Mouse (Mus musculus) frontal cortex, adult (tissue): Measurements from ENCODE around the gene Lasp1.

Experiments
- ATAC-seq: cut with Nextera tagmentation; 2 replicates; pipeline ENCODE4 v1.9.2; 2017; ENCODE audit warnings: mild to moderate bottlenecking, moderate library complexity, mixed read lengths; ENCODE audit not compliant: low TSS enrichment

The Lasp1 gene

DNA sequence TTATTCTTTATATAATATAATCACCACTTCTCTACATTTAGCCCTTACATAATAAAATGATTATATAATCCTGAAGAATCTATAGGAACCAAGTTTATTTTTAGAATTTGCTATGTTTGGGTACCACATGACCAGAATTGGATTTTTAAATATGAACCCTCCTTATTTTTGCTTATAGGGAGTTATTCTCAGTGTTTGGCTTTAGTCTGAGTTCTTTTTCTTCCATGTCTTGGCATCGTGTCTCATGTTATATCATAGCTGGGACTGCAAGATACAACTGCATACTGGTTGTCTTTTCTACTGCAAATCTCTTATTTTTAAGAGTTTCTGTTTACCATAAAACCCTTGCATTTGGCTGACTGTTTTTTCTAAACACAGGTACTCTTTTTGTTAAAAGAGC is 75.6 kb downstream of the Lasp1 start:
- ATAC-seq, result peak; percentile 83

DNA sequence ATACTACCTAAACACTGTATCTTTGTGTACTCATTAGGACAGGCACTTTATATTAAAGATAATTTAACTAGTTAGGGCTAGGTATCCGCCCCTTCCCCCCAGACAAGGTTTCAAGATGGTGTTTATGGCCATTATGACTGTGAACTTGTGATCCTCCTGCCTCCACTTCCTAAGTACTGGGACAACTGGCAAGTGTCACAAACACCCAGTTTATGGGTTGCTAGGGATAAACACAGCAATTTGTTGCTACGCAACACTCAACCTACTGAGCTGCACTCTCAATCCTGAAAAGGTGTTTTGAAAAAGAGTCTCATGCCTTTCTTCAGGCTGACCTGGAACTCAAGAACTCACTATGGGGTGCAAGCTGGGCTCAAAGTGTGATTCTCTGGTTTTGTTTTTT is 78.5 kb downstream of the Lasp1 start:
- ATAC-seq, result no peak

GRCm38 (mm10) chr11:97880362-97880761 is 81.6 kb downstream of the Lasp1 start:
- no peak for ATAC-seq

GRCm38 (mm10) chr11:97883542-97883917 is 84.7 kb downstream of the Lasp1 start:
- no peak for ATAC-seq

DNA sequence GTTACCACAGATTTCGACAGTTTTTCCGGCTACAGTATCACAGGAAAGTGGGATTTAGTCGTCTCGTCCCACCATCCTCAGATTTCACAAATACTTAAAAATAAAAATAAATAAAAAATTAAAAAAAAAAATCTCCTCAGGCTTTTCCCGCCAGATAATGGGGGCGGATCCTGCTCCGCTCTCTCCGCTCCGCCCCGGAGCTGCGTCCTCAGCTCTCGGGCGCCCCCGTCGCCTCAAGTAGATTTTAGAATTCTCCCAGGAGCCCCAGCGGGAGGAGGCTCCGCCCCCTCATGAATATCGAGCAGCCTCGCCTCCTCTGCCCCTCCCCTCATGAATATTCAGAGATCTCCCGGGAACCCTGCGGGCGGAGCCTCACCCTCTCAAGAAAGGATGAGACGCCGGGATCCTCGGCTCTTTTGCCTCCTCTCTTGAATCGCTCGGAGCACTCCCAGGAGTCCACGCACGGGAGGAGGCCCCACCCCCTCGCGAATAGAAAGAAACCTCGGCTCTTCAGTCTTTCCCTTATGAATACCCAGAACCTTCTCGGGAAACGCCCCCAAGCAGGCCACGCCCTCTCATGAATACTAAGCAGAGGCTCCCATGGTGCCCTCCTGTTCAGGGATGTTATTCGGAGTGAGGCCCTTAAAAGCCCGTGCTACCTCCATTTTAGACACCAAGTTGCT is 85.3 kb downstream of the Lasp1 start, which contains the start of gene Fbxo47:
Gene Fbxo47, minus strand, starts transcription at position 237 of the 683 bp plus-strand sequence.
- peak; percentile 96 for ATAC-seq

DNA sequence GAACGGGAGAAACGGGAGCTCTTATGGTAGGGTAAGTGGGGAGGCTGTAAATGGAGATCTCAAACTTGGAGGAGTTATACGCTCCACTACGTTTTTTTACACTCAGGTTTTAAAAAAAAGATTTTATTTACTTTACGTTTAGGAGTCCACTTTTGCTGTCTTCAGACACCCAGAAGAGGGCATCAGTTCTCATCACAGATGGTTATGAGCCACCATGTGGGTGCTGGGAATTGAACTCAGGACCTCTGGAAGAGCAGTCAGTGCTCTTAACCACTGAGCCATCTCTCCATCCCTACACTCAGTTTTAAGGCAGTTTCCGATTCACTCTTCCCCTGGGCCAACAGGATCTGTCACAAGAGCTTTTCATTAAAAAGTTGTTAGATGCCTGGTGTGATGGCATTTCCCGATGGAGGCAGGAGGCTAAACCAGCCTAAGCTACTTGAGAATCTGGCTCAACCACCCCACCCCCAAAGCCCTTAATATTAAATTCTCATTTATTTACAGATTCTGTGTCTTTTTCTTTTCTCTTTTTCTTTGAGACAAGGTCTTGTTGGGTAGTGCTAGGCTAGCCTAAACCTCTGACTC is 85.9 kb downstream of the Lasp1 start:
- no peak for ATAC-seq

DNA sequence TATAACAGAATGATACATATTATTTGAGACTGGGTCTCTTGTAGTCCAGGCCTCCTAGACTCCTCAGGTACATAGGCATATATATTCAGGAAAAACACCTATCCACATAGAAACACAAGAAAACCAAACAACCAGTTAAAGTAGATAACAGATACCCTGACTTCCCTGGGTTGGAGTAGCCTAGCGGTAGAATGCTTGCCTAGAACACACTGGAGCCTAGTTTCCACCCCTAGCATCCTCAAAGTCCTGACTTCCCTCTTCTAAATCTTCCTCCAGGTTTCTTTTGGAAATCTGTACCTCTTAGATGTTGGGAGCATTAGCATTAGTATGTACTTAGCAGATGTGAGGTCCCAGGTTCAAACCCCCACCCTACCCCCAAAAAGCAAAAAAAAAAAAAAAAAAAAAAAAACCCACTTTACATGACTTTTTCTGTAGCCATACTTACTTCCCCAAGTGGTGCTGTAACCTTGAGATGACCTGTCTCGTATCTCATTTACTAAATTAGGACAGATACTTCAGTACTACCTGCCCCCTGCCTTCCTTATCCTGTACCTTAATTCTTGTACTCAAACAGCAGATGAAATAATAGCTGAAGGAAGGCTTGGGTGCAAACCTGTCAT is 86.6 kb downstream of the Lasp1 start:
- no peak for ATAC-seq
